Mouse (Mus musculus) lung, adult 2 months (tissue): Measurements from ENCODE around the gene Ccdc38.

Experiments used
- CTCF ChIP-seq: fragments of 200-500 bp; IDR thresholded peaks from 2 replicates; pipeline ENCODE4 v1.5.1; 2011; ENCODE audit warnings: mild to moderate bottlenecking, low read length, control low read depth; ENCODE audit not compliant: insufficient read depth
- POLR2A ChIP-seq: fragments of 200-500 bp; IDR thresholded peaks from 2 replicates; pipeline ENCODE4 v1.6.1; 2011; ENCODE audit warnings: low read depth, mild to moderate bottlenecking, control low read depth, low read length, borderline replicate concordance; ENCODE audit errors: extremely low read depth

- TF ChIP-seq CTCF (no peak), POLR2A (no peak)
Measured at GRCm38 (mm10) chr10:93575960-93576359, 35.5 kb downstream of the Ccdc38 start.
